Mouse (Mus musculus): ENCODE measurements around the gene Asap2.

Gene Asap2

GRCm38 (mm10) chr12:21268083-21268616, 277.9 kb downstream of the Asap2 start:
- no peak for DNase-seq

DNA sequence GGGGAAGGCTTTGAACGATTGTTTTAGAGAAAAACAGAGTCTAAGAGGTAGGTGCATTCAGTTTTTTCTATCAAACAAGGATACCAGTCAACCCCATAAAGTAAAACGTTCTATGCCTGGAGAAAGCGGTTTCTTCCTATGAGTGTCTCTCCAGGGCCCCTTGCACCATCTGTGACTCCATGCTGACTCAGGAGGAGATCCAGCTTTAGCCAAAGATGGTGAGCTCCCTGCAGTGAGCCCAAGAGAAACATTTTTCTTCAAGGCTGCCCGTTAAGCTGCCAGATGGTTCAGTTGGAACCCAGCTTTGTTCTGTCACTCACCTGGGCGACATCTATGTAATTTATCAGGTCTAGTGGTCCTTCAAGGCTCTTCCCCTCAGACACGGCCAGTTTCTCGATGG, 284.2 kb downstream of the Asap2 start:
- no peak for DNase-seq

GRCm38 (mm10) chr12:21277352-21277864, 287.1 kb downstream of the Asap2 start:
- no peak for DNase-seq

DNA sequence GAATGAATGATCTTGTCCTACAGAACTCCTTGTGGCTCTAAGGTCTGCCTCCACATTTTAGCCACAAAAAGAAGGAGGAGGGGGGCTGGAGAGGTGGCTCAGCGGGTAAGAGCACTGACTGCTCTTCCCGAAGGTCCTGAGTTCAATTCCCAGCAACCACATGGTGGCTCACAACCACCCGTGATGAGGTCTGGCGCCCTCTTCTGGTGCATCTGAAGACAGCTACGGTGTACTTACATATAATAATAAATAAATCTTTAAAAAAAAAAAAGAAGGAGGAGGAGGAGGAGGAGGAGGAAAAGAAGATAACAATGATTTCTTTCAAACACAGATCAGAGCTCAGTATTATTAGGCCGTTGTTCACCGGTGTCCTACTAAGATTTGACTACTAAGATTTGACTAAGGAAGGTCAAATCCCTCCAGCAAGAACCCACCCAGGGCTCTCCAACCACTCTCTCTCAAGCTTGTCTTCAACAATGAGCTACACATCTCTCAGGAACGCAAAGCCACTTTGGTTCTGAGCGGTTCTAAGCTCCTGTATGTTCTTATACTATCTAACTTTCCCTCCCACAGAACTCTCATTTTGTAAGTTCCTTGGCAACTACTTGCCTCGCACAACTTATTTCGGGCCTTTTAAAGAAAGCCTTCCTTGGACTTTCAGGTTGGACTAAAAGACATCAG, 294.6 kb downstream of the Asap2 start, which contains the start of gene Cpsf3:
Cpsf3 (plus strand) TSS at position 631 of the 681 bp plus-strand sequence.
- no peak for DNase-seq

DNA sequence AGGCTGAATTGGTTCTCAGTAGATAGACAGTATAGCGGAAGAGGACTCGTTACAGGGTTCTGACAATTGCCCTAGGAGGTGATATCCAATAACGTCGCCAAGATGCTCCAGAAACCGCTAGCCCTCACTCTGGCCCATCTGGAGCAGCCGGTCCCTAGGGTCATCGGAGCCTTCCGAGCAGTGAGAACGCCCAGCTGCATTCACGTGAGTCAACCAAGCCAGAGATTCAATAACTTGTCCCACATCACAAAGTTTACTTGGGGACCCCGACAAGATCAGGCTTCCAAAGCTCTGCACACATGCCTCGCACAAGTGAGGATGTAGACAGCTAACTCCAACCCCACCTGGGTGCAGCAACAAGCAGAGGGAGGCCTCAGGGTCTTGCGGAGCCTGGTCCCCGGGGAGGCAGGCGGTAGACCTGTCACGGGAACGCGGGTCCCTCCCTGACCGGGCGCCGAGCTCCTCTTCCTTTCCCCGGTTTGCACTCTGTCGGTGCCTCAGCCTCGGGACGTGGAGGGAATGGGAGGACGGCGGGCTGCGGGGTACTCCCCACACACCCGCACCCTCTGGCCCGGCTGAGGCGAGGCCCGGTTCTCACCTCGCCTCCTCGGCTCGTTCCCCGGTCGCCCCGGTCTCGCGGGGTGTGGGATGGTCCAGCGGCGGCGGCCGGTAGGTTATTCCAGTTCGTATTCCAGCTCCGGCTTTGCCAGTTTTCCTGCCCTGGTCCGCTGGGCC, 295.4 kb downstream of the Asap2 start:
- no peak for DNase-seq

GRCm38 (mm10) chr12:21286243-21286622, 296.0 kb downstream of the Asap2 start, which contains the start of gene Itgb1bp1:
Gene Itgb1bp1 (minus strand): TSS chr12:21286284.
- peak; percentile 99 for DNase-seq

- DNase-seq = no peak
Observed at GRCm38 (mm10) chr12:21286712-21287650, 296.7 kb downstream of the Asap2 start.

DNA sequence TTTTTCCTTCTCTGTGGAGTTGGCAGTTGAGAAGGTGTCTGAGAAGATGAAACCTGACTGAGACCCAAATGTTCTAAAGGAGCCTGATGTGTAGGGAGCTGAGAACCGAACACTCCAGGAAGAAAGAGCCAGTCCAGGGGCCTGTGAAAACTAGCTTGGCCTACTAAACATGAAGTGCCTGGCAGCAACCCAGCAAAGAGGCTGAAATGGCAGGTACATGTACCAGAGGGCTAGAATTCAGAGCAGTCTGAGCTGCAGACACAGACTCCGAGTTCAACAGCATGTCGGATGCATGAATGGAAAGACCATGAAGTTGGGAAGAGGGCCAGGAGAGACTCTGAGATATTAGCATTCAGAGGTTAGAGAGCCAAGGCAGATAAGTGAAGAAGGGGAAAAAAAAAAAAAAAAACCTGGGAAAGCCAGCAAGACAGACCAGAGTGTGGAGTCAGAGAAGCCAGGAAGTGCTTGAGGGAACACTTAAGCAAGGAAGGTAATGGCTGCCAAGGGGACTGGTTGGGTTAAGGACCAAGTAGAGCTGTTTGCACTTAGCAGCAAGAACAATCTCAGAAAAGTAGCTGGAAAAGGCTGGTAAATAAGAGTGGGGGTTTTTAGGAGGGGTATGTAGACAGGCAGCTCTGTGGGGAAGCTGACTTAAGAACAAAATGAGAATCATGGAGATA, 298.6 kb downstream of the Asap2 start:
- DNase-seq = no peak

- no peak for DNase-seq
Observed at GRCm38 (mm10) chr12:21289651-21290050, 299.4 kb downstream of the Asap2 start.

DNA sequence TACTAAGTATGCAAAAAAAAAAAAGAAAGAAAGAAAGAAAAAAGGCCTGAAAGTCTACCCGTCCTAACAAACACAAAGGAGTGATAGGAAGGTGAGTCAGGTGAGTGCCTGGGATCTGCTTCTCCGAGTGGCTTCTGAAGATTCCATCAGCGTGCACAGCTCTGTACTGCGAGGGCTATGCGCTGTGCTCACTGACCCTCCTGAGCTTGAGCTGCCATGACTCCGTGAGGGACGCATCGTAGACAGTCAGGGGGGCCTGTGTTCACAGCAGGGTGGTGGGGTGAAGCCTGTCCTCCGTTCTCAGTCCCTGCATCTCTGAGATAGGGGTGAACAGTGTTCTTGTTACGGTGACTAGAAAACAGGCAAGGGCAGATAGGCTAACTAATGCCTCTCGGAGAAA, 308.6 kb downstream of the Asap2 start:
- DNase-seq = no peak

GRCm38 (mm10) chr12:21301324-21301723, 311.1 kb downstream of the Asap2 start:
- DNase-seq = peak in 1 of 2 experiments; percentile 48

DNA sequence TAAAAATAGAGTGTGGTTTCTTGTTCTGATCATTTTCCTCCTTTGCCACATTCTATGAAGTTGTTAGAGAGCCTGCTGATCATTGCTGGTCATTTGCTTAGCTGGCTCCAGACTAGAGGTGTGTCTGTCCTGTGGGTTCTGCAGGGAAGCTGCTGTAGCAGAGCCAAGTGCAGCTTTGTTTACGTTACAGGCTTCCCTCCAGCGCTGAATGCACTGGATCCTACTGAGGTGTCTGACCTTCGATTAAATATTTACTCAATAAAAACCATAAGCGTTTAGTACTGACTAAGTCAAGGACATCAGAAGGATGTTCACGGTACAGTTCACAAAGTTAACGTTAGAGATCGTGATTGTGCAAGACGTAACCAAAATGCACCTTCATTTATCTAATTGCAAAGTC, 311.7 kb downstream of the Asap2 start:
- peak; percentile 51 to 76 for DNase-seq

DNA sequence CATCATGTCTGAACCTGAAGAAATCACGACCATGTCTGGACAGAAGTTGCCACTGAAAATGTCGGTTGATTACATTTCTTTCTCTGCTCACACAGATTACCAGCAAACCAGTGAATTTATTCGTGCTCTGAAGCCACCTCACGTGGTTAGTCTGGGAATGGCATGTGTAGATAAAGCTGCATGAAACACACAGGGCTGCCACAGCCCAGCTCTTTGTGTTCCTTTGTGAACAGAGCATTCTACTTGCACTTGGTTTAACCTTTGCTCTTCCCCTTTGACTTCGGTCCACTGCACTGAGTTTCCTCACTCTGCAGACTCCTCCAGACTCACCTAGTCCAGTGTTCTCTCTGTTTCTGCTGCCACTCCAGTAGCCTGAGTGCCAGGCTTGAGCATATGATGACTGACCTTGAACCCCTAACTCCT, 312.1 kb downstream of the Asap2 start:
- DNase-seq = peak; percentile 62 to 86

DNA sequence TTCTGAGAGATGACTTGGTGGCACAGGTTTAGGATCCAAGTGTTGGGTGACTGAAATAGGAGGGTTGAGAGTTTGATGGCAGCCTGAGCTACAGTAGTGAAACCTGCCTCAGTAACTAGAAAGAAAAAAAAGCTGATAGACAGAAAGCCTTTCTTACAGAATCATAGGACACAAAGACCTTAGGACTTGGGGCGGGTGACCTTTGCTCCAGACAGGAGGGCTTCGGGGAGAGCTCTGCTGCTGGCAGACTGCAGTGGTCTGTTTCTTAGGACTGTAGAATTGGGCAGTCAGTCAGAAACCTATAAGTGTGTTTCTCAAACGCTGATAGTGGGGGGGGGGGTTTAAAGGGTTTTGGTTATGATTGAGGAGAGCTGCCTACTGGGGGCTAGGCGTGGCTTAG, 315.5 kb downstream of the Asap2 start:
- peak; percentile 44 to 81 for DNase-seq

GRCm38 (mm10) chr12:21306721-21307120, 316.5 kb downstream of the Asap2 start:
- DNase-seq = no peak

- DNase-seq = peak in 1 of 2 experiments; percentile 66
Observed at GRCm38 (mm10) chr12:21312201-21312600, 321.9 kb downstream of the Asap2 start.

DNA sequence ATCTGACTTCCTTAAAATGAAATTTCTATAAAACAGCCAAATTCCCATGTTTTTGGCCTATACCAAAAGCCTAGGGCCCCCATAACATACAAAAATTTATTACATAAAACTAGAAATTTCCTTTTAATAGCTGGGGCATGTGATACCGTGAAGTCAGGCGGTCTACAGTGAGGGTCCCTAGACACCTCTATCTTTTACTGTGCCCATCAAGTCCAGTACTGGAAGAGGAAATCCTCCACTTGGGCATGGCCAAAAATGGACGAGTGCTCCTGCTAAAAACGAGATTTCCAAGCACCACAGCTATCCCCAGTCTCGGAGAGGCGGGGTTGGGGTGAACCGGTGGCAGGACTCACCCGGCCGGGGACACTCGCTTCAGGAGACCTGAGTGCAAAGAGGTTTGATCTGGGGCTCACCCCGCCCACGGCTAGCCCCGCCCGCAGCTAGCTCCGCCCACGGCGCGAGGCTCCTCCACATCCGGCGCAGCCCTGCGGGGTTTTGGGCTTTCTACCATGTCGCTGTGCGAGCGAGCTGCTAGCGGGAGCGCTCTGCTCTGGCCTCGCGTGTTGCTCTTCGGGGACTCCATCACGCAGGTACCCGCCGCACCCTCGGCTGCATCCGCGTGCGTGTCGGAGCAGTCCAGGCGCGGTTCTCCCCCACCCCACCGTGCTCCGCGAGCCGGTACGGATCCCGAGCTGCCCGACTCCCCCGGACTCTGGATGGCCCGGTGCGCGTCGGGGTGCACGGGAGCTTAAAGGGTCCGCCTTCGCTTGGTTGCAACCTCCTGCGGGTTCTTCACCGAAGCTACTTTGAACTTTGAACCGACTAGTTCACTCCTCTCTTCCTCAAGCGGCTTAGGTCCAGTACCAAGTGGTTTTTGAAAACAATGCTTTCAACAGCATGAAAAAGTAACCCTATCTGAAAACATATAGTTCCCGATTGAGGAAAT, 325.9 kb downstream of the Asap2 start, which contains the start of gene Iah1:
Iah1 (plus strand) TSS at position 467 of the 946 bp plus-strand sequence.
- peak; percentile 91 to 94 for DNase-seq

DNA sequence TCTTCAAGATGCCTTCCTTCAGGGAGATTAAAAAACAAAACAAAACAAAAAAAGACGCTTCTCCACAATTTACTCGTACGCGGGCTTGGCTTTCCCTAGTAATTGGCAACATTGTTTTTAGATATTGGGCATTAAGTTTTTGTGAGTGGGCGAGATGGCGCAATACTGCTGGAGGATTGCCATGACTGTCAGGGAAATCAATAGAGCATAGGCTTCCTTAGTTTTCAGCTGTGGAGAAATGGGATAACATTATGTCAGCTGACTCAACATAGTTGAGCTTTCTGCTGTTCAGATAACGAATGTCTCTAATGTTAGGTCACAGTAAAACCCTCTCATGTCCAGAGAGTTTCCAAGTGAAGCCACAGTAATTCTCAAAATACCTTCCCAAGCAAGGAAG, 326.6 kb downstream of the Asap2 start:
- peak in 1 of 2 experiments; percentile 39 for DNase-seq

- peak; percentile 76 to 77 for DNase-seq
Observed at GRCm38 (mm10) chr12:21318143-21318895, 328.1 kb downstream of the Asap2 start.
